ENCODE assay signal across 9 mouse cellular contexts in the genomic region with DNA sequence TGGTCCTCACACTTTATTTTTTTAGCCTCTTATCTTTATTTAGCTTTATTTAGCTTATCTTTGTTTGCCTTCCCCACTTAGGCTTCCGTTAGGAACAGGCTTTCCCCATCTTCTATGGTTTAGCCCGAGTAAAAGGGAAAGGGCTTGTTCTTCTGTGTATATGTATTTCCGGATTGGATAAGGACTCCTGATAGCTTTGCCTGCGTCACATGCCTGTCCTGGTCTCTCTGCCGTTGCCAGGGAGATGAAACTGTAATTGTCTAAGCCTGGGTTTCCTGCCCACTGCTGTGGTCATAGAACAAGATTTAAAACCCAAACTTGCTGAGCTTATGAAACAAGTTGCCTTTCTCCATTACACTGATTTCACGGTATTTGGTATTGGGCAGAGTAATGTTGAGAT. TPM values are rescaled to one million over a fixed set of nuclear protein-coding genes. Genes with fewer than 3 reads are reported as not detected.
DNase-seq lines count a peak whose midpoint lies in the region; ATAC-seq and TF ChIP-seq lines count a peak whose summit lies in the region.
"Had no signal": no experiment of that assay in that cellular context is flagged by ENCODE, and none has a peak within 500 bp of the region (broad histone marks: within the 10 kb centered on the region; RNA-seq: fewer than 3 reads in every experiment).

No protein-coding gene starts in this region.

- no peaks in the 10 kb centered on the region for H3K9me3 ChIP-seq in liver, embryonic 16.5 days (replicated peaks; ENCODE audit: control insufficient read depth, low read length)
- no peaks in the 10 kb centered on the region for H3K9me3 ChIP-seq in stomach, postnatal 0 days (ENCODE audit: control insufficient read depth, low read length)
- H3K9me3 ChIP-seq: neural tube, embryonic 12.5 days had no signal

- peak overlapping the region; percentile 2; the same call in 1 of the 2 replicates for H3K4me2 ChIP-seq in liver, embryonic 16.5 days (ENCODE audit: low read depth, low read length)
- H3K4me2 ChIP-seq in stomach, postnatal 0 days (replicated peaks; ENCODE audit: low read depth): no peak overlapping the region
- H3K4me2 ChIP-seq: neural tube, embryonic 12.5 days had no signal

- no peak overlapping the region for H3K4me3 ChIP-seq in lung, adult 2 months (replicated peaks; ENCODE audit: extremely low read depth, low read depth, low read length)
- no peak overlapping the region for H3K4me3 ChIP-seq in liver, embryonic 16.5 days (ENCODE audit: low read depth, low read length)
- H3K4me3 ChIP-seq in stomach, postnatal 0 days (ENCODE audit: low read depth, low read length): no peak overlapping the region
- H3K4me3 ChIP-seq: neural tube, embryonic 12.5 days had no signal

- H3K27me3 ChIP-seq in liver, embryonic 16.5 days (ENCODE audit: control insufficient read depth, insufficient read depth, low read depth, low read length): no peaks in the 10 kb centered on the region
- no peaks in the 10 kb centered on the region for H3K27me3 ChIP-seq in stomach, postnatal 0 days (ENCODE audit: control insufficient read depth, insufficient read depth, low read length)
- H3K27me3 ChIP-seq: neural tube, embryonic 12.5 days had no signal

- 5% methylated on average over 6 of the region's 6 CpGs for WGBS in lung, adult 2 months
- WGBS in liver, embryonic 16.5 days (ENCODE audit: insufficient replicate concordance): 10% methylated on average over 6 of the region's 6 CpGs
- WGBS in stomach, postnatal 0 days: 10% methylated on average over 6 of the region's 6 CpGs

- H3K27ac ChIP-seq in liver, embryonic 16.5 days (ENCODE audit: low read length): no peak overlapping the region
- no peak overlapping the region for H3K27ac ChIP-seq in stomach, postnatal 0 days (replicated peaks)
- H3K27ac ChIP-seq: neural tube, embryonic 12.5 days had no signal

- no peak for TF ChIP-seq EP300 in stomach, postnatal 0 days (optimal IDR thresholded peaks at IDR 0.05)

- no peak overlapping the region for H3K9ac ChIP-seq in liver, embryonic 16.5 days (ENCODE audit: low read depth, low read length)
- no peak overlapping the region for H3K9ac ChIP-seq in stomach, postnatal 0 days (ENCODE audit: low read length)
- H3K9ac ChIP-seq: neural tube, embryonic 12.5 days had no signal

- ATAC-seq in liver, embryonic 16.5 days (ENCODE audit: low read depth): peak; percentile 43; the same call in 1 of the 2 replicates
- peak; percentile 78 for ATAC-seq in stomach, postnatal 0 days (ENCODE audit: low FRiP score, low TSS enrichment)

- TF ChIP-seq POLR2A in lung, adult 2 months (IDR thresholded peaks at IDR 0.05; ENCODE audit: borderline replicate concordance, extremely low read depth, low read depth, low read length): no peak

- DNase-seq in adrenal gland, adult 2 months: peak; percentile 14
- no peak for DNase-seq in adrenal gland, postnatal 25 days
- DNase-seq in lung, adult 18-20 months: peak; percentile 24 to 54
- DNase-seq in lung, adult 2 months: no peak
- DNase-seq in stomach, postnatal 0 days (ENCODE audit: low spot score): peak; percentile 33
- no peak for DNase-seq in layer of hippocampus, adult 8-10 months (ENCODE audit: low spot score in 2 of 2)
- DNase-seq in gastrocnemius, adult 8-10 months (ENCODE audit: low spot score in 2 of 2): no peak

- H3K36me3 ChIP-seq in liver, embryonic 16.5 days (ENCODE audit: control insufficient read depth, insufficient read depth): no peaks in the 10 kb centered on the region
- H3K36me3 ChIP-seq in stomach, postnatal 0 days (ENCODE audit: control insufficient read depth, insufficient read depth, low read length): no peaks in the 10 kb centered on the region
- H3K36me3 ChIP-seq: neural tube, embryonic 12.5 days had no signal

- TF ChIP-seq CTCF in lung, adult 2 months (IDR thresholded peaks at IDR 0.05; ENCODE audit: insufficient read depth, low read length): no peak
- TF ChIP-seq CTCF in stomach, postnatal 0 days (IDR thresholded peaks at IDR 0.05; ENCODE audit: low read depth): no peak

- no peaks in the 10 kb centered on the region for H3K4me1 ChIP-seq in lung, adult 2 months (ENCODE audit: control insufficient read depth, insufficient read depth, low read length)
- no peaks in the 10 kb centered on the region for H3K4me1 ChIP-seq in liver, embryonic 16.5 days (ENCODE audit: control insufficient read depth, low read depth, low read length)
- H3K4me1 ChIP-seq in stomach, postnatal 0 days (replicated peaks; ENCODE audit: control insufficient read depth, insufficient read depth): no peaks in the 10 kb centered on the region
- H3K4me1 ChIP-seq: neural tube, embryonic 12.5 days had no signal

RNA-seq across cellular contexts. Expression of gene Fnip1, which starts 25.0 kb away (rescaled TPM):
- 10 to 100 TPM; 27.2 to 32.3 TPM for total RNA-seq in adrenal gland, adult 2 months (2021)
- polyA plus RNA-seq in adrenal gland, adult 2 months (2012; rRNA removed): 1.6 and 1.9 TPM in 2 replicates
- 27.6 and 27.7 TPM in 2 replicates for total RNA-seq in adrenal gland, postnatal 25 days (2021)
- polyA plus RNA-seq in lung, adult 2 months (2012; rRNA removed): 2.2 and 3.9 TPM in 2 replicates
- 5.3 and 5.6 TPM in 2 replicates for polyA plus RNA-seq in liver, embryonic 16.5 days (2015; fragmentation: Nextera tagmentation; extraction: Ambion mirVana)
- 5.1 and 5.3 TPM in 2 replicates for polyA plus RNA-seq in stomach, postnatal 0 days (2015; fragmentation: Nextera tagmentation; extraction: Ambion mirVana)
- 10 to 100 TPM; 35.4 to 40.2 (median 38.2) TPM for total RNA-seq in layer of hippocampus, adult 8-10 months (2022)
- total RNA-seq in gastrocnemius, adult 8-10 months (2022): 10 to 100 TPM; 38.5 to 48.2 (median 39.3) TPM

RNA-seq across cellular contexts. Expression of gene Meikin, which starts 42.6 kb away (rescaled TPM):
- total RNA-seq in adrenal gland, adult 2 months (2021): not detected
- polyA plus RNA-seq in adrenal gland, adult 2 months (2012; rRNA removed): not detected in 2 replicates
- total RNA-seq in adrenal gland, postnatal 25 days (2021): not detected in 2 replicates
- not detected in 2 replicates for polyA plus RNA-seq in lung, adult 2 months (2012; rRNA removed)
- not detected in 2 replicates for polyA plus RNA-seq in liver, embryonic 16.5 days (2015; fragmentation: Nextera tagmentation; extraction: Ambion mirVana)
- 0.06 TPM in 1 of 2 replicates, not detected in the other for polyA plus RNA-seq in stomach, postnatal 0 days (2015; fragmentation: Nextera tagmentation; extraction: Ambion mirVana)
- total RNA-seq in layer of hippocampus, adult 8-10 months (2022): not detected
- total RNA-seq in gastrocnemius, adult 8-10 months (2022): not detected
- polyA plus RNA-seq: neural tube, embryonic 12.5 days had no signal

Comparison
In these comparisons a context has a peak if more than half of its experiments do, and no peak if none do; other contexts are left out.
1. DNase-seq: peak in adrenal gland, adult 2 months (single experiment), lung, adult 18-20 months (2 of 2) and stomach, postnatal 0 days (single experiment); none in adrenal gland, postnatal 25 days (single experiment), lung, adult 2 months (single experiment), layer of hippocampus, adult 8-10 months (0 of 2) and gastrocnemius, adult 8-10 months (0 of 2).